Mouse (Mus musculus) thymus, postnatal 4 days (tissue): ENCODE results near the gene Slc26a3.
"Not testable (repeated sequence)": the region's sequence is repeated elsewhere in the genome, so short reads cannot be mapped to it uniquely, and the experiment has no call there.

Source experiments
- DNase-seq: peaks from one replicate; pipeline ENCODE4 v3.0.0; 2021

The Slc26a3 gene

GRCm38 (mm10) chr12:31437791-31438190 lies 47.1 kb downstream of the Slc26a3 start:
- no peak for DNase-seq

GRCm38 (mm10) chr12:31439612-31440011 lies 48.9 kb downstream of the Slc26a3 start:
- DNase-seq: no peak

- DNase-seq: peak; percentile 21
Measured at GRCm38 (mm10) chr12:31444131-31444546, 53.5 kb downstream of the Slc26a3 start.

GRCm38 (mm10) chr12:31444827-31445226 lies 54.2 kb downstream of the Slc26a3 start:
- no peak for DNase-seq

- DNase-seq: no peak
Measured at GRCm38 (mm10) chr12:31449341-31449740, 58.7 kb downstream of the Slc26a3 start.

GRCm38 (mm10) chr12:31456271-31456670 lies 65.6 kb downstream of the Slc26a3 start:
- no peak for DNase-seq

- DNase-seq: no peak
Measured at GRCm38 (mm10) chr12:31458474-31458873, 67.8 kb downstream of the Slc26a3 start.

- peak; percentile 56 for DNase-seq
Measured at GRCm38 (mm10) chr12:31460270-31460669, 69.6 kb downstream of the Slc26a3 start.

GRCm38 (mm10) chr12:31461371-31461770 lies 70.7 kb downstream of the Slc26a3 start:
- DNase-seq: no peak

GRCm38 (mm10) chr12:31462615-31463014 lies 71.9 kb downstream of the Slc26a3 start:
- DNase-seq: no peak

GRCm38 (mm10) chr12:31478182-31478581 lies 87.5 kb downstream of the Slc26a3 start:
- not testable (repeated sequence) for DNase-seq

- no peak for DNase-seq
Measured at GRCm38 (mm10) chr12:31486431-31486830, 95.8 kb downstream of the Slc26a3 start.

GRCm38 (mm10) chr12:31498936-31499313 lies 108.3 kb downstream of the Slc26a3 start:
- no peak for DNase-seq

GRCm38 (mm10) chr12:31499314-31500131 lies 108.9 kb downstream of the Slc26a3 start, which contains the start of gene Cbll1:
Gene Cbll1, minus strand, starts transcription at chr12:31499616.
- peak; percentile 98 for DNase-seq

- DNase-seq: no peak
Measured at GRCm38 (mm10) chr12:31500196-31500595, 109.5 kb downstream of the Slc26a3 start.

GRCm38 (mm10) chr12:31501266-31501665 lies 110.6 kb downstream of the Slc26a3 start:
- no peak for DNase-seq

GRCm38 (mm10) chr12:31503211-31503610 lies 112.5 kb downstream of the Slc26a3 start:
- DNase-seq: no peak

- no peak for DNase-seq
Measured at GRCm38 (mm10) chr12:31507718-31508364, 117.2 kb downstream of the Slc26a3 start.

GRCm38 (mm10) chr12:31508496-31508895 lies 117.8 kb downstream of the Slc26a3 start:
- DNase-seq: no peak

- no peak for DNase-seq
Measured at GRCm38 (mm10) chr12:31511218-31511617, 120.5 kb downstream of the Slc26a3 start.

- no peak for DNase-seq
Measured at GRCm38 (mm10) chr12:31512634-31513411, 122.2 kb downstream of the Slc26a3 start.

- no peak for DNase-seq
Measured at GRCm38 (mm10) chr12:31513724-31514503, 123.2 kb downstream of the Slc26a3 start.

- no peak for DNase-seq
Measured at GRCm38 (mm10) chr12:31520119-31520518, 129.4 kb downstream of the Slc26a3 start.
